Mouse (Mus musculus) layer of hippocampus, adult 18-20 months (tissue): ENCODE data around the gene Tns1. TPM values are rescaled to one million over a fixed set of nuclear protein-coding genes. Genes with fewer than 3 reads are reported as not detected.

Experiments
- DNase-seq, 2 experiments: peaks; one replicate each; pipeline ENCODE4 v3.0.0; 2022; ENCODE audit warnings: low spot score in 2 of 2
- total RNA-seq, 2 experiments: library from RNA; stranded (reverse); gene quantifications; 2 replicates each; pipeline ENCODE4 v1.2.3; 2021

Gene Tns1
- total RNA-seq, 2 experiments from 2014 or later, result 37.0 to 39.6 TPM

DNA sequence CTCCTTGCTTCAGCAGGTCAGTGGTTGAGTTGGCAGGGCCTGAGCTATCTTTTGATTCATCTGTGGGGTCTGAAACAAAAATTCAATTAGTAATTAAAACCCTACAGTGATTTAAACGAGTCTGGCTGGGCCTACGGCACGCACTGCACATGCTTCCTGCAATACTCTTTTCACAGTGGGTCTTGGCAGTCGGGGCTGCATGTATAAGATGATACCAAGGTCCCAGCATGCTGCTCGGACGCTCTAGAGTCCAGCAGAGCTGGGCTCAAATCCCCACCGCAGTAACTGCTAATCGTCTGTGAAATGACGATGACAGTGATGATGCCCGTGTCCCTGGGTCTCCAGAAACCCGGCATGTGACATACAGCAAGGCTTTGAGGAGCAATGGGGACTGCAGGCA, 206.2 kb downstream of the Tns1 start:
- no peak for DNase-seq

DNA sequence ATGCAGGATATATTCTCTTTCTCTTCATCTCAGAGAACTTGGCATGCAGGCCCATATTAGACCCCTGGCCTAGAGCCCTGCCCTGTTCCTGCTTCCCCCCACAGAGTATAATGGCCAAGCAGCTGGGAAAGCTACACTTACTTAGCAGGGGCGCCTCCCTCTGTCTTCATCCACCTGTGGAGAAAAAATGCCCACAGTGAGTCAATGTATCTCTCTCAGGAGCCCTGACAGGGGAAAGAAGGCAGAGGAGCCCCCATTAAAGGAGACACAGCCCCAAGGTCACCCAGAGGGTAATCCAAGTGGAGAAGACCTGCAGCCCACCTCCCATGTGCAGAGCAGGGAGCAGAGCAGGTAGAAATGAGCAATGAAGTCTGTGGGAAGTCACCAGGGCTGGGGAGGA, 208.0 kb downstream of the Tns1 start:
- DNase-seq, result no peak

DNA sequence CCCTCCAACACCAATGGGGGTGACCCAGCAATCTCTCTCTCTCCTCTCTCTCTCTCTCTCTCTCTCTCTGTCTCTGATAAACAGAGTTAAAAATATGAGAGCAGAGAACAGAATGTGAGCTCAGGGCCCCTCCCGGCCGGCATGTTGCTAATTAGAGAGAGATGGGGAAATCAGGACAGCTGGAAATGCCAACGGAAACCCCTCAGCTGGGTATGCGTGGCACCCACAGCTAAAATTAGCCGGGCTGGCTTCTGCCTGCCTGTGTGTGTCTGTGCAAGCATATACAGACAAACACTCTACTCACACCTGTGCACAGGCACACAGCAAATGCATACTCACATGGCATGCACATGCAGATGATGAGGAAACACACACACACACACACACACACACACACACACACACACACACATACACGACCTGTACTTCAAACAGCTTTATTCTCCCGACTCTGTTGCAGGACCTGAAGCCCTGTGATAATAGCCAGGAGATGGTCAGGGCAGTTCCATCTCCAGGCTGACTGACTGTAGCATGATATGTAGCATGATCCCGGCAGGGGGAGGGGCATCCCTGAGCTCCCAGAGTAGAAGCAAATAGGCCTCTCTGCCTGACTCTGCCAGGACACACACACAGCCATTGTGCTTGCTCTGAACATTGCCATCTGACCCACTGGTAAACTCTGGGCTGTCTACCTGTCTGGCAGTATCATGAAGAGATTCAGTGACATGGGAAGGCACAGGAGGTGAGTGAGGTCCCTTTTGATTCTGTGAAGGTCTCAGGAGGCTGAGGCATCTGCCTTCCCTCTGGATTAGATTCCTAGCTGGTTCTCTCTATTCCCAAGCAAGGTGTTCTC, 208.8 kb downstream of the Tns1 start:
- DNase-seq, result peak; percentile 56 to 80

DNA sequence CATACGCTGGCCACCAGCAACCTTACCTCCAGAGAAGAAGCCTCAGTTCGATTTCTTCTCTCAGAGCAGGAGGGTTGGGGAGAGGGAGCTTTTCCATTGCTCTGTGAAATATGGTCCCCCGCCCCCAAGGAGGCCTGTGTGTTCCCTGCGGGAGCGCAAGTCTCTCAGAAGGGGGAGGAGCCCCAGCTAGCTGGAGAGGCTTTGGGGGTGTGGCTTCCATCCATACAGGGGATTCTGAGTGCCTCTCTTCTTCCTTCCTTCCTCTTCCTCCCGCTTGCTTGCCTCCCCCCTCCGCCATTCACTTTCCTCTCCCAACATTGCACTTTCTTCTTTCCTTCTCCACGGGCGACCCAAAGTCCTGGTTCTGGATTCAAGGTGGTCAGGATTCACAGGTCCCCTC, 210.2 kb downstream of the Tns1 start:
- peak in 1 of 2 experiments; percentile 41 for DNase-seq

DNA sequence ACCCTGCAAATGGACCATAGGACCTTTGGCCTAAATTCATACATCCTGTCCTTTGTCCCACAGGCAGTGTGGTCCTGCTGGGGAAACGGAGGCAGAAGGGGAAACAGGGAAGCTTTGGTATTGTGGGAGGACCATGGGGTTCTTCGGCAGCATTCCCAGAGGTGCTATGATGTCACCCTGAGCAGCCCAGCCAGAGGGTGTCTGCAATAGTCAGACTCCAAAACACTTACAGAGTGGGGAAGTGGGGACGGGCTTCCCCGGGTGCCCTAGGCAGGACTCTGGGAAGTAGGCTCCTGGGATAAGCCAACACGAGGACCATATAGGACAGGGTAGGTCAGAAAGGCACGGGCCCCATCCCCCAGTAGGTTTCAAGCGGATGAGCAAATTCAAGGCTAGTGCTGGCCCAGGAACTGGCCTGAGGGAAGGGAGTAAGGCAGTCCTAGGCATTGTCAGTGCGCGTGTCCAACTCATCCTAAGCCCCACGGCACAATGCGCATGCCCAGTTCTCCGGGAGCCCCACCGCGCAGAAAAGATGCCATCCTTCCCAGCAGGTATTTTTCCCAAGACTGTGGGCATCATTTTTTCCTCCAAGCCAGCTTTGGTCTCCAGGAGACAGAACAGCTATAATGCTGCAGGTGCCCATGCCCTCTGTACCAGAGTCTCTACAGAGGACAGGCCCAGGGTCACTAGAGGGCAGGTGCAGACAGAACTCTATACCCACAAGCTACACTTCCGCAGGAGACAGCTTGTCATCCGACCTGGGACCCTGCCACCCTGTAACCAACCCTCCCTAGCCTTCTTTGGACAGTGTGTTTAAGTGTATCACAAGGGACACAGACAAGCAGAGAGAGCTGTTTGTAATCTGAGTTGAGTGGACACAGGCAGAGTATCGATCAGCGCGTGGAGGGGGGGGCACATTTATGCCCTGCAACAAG, 210.9 kb downstream of the Tns1 start:
- no peak for DNase-seq

DNA sequence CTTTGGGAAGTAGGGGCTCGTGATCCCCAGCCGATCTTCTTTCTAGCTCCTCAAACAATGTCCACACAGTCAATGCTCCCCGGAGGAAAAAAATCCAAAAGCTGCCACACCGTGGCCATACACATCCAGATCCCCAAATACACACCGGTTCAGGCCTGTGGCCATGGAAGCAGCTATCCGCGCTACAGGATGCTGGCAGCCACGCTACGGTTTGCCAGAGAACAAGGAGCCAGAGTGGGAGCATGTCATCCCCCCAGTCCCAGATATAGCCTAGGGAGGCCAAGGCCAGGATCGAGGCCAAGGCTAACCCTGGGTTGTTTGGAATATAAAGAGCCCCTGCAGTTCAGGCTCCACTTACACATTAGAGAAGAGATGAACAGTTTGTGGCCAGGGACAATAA, 211.8 kb downstream of the Tns1 start:
- DNase-seq, result no peak

DNA sequence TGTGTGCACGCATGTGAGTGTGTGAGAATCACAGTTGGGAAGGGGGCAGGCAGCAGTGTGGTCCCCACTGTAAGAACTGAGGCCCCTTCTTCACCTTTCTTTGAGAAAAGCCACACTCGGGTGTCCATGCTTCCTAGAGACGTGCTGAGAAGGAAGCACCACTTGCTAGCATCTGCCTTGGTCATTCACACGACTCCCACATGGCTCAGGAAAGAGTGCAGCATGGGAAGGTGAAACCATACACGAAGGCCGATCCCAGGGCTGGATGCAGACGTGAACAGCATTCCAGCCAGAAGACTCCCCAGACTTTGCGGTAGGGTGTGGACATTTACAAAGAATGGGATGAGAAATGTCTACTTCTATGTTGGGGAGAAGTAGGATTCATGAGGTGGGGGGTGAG, 212.3 kb downstream of the Tns1 start:
- DNase-seq, result no peak

DNA sequence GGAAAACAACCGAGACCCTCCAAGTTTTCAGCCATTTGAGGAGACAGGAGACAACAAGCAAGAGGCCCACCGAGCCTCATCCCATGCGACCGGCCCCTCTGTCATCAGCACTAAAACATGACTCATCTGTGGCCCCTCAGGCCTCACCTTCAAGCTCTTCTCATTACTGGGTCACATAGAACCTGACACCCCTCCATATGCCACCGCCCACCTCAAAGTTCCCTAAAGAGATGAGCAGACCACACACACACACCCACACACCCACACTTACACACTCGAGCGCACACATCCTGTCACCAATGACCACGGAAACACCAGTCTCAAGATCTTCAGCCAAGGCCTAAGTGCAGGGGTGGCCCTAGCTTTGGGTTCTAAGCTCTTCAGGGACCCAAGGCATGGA, 213.5 kb downstream of the Tns1 start:
- DNase-seq, result no peak

DNA sequence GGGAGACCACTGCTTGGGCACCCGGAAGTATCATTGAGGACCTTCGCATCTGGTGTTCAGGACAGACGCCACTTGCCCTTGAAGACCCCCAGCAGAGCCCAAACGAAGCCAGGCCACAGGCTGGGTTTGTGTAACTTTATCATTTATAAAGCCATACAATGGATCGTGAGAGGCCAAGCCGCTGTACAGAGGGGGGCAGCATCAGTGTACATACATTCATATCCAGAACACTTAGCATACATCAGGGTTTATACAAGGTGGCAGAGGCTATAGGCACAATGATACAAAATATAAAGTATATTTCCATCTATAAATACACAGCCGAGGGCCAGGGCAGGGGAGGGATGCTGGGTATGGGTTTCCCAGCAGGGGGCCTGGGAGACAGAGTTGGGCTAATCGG, 214.1 kb downstream of the Tns1 start:
- DNase-seq, result no peak

DNA sequence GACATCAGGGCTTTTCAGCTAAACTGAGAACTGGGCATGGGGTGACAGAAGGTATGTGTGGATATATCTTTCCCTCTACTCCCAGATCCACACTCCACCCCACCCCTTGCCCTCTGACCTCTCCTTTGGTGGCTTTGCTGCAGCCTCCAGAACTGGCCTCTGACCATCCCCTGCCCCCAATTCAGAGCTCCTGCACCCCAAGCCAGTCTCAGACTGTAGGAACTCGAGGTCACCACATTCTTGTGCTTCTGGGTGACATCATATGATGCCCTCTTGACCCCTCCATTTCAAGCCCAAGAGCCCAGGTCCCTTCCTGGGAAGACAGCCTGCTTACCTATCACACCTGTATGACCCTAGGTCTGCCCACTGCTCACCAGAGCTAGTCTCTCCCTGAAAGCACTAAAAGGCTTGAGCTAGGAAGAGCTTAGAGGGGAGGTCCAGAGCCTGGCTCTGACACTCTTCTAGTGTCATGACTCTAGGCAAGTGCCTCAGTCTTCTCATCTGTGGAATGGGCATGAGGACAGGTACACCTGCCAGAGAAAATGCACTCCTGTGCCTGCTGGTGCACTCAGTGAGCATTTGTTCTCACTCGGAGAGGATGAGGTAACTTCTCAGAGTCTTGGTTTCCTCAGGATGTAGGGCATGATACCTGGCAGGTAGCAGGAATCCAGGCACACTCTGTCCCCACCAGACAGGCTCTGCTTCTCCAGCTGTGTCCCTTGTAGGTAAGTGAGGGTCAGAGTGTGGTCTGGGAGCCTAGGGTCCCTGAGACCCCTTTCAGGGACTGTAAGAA, 214.9 kb downstream of the Tns1 start:
- no peak for DNase-seq

DNA sequence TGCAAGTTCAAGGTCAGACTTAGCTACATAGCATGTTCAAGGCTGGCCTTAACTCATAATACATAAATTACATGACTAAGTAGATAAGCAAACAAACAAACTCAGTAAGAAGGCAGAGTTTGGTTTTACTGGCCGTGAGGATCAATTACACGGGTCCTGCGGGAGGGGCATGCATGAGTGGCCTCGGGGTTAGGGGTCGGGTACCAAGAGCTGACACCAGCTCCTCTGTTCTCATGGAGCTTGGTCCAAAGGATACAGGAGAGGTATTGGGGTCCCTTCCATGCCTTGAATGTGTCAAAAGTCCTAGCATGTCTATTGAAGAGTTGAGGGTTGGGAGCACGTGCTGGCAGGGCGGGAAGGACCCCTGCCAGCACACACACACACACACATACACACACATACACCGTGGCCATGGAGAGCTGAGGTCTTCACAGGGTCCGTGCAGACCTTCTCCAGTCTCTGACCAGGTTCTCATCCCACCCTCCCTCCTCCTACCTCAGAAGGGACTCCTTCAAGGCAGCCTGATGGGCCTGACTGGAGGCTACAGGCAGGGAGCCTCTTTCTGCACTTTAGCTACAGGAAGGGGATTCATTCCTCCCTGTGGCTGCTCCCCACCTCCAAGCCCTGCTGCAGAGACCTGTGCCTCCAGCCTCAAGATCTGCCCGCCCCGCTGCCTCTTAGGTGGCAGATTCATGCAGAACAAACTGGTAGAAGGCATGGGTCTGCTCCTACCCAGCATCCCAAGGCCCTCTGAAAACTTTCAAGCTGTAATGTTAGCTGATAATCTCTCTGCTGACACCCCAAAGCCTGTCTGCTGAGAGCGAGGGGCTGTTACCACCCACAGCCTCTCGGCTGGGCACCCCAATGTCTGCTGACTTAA, 215.9 kb downstream of the Tns1 start:
- DNase-seq, result no peak

DNA sequence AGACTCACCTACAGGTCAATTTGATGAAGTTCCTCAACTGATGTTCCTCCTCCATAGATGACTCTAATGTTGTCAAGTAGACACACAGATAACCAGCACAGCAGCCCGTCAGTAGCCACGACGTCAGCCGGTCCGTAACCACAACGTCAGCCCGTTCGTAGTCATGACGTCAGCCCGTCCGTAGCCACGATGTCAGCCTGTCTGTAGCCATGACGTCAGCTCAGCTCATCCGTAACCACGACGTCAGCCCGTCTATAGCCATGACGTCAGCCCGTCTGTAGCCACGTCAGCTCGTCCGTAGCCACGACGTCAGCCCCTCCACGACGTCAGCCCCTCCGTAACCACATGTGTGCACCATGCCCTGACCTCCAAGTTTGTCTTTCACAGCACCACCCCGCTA, 217.1 kb downstream of the Tns1 start:
- no peak for DNase-seq

DNA sequence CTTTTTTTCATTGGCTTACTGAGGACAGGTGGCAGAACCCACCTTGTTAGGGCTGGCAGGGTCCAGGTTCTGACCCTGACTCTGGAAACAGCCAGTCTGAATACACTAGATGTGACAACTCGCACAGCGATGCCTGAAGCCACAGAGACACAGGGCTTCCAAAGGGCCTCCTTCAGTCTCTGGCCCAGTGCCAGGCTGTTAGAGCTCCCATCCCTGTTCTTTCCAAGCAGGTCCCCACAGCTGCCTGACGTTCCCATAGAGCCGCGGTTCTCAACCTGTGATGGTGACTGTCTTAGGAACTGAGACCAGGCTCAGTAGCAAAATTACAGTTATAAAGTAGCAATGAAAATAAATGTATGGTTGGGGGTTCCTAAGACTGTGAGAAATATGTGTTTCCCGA, 217.9 kb downstream of the Tns1 start:
- DNase-seq, result no peak

DNA sequence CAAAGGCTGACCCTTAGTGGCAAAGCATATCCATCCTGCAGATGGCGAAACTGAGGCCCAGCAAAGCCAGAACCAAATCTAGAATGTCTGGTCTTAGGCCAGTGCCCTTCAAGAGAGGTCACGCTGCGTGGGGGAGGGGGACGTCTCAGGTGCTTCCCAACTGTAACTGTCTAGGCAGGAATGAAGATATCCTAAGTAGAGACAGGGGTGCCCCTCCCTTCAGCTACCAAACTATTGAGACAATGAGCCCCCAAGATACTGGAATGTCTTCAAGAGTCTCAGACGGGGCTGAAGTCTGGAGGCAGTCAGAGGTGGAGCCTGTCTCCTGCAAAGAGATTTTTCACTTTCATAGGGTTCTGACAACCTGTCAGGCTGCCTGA, 218.4 kb downstream of the Tns1 start:
- DNase-seq, result no peak

DNA sequence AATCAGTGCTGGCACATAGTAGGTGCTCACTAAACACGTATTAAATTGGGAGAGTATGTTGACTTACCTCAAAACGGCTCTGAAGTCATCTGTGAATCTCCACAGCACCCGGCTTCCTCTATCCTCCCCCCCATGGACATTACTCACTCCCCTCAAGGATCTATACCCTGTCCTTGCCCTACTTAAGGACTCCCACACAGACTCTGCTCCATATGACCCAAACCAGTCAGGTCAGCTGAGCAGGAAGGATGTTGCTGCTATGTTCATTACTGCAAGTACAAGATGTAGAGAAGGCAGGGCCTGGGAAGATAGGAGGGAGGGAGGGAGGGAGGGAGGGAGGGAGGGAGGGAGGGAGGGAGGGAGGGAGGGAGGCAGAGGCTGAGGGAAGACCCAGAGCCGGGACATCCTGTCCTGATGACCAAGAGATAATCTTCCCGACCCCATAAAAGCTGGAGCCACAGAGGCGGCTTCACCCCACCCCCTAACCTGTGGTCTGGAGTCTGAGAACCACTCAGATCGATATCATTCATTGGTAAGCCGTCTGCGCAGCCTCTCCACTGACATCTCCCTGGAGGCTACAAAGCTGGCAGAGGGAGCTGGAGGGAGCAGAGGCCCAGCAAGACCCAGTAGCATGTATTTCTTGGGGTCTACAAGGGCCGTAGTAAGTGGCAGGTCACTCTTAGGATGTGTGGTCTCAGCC, 219.0 kb downstream of the Tns1 start:
- no peak for DNase-seq

DNA sequence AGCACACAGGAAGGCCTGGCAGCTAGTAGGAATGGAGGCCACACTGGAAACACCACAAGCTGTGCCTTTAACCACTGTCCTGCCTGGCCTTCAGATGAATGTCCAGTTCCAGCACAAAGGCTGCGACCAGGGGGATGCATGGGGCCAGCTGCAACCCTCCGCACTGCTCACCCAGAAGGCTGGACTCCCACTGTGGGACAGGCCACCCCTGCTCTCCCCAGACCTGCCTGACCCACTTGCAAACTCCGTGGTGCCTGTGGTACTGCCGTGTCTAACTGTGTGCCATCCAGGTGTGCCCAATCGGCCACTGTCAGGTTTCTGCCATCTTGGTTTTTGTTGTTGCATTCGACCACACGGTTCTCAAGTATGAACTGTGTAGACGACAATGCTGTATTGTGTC, 219.6 kb downstream of the Tns1 start:
- no peak for DNase-seq

DNA sequence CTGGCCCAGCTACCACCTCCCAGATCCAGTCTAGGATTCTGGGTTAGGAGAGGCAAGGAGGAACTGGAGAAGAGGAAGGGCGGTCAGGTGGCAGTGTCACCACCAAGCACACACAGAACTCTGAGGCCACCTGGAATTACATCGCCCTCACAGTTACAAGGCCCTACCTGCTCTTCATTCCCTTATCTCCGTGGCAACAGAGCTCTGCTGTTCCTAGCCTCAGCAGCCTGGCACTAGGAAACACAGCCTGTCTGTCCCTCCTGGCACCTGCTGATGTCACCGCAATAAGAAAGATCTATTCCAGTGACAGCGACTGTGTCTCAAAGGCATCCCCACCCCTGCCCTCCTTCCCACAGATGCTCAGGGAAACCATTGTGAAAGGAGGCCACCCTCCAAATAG, 221.2 kb downstream of the Tns1 start:
- DNase-seq, result peak in 1 of 2 experiments; percentile 23

DNA sequence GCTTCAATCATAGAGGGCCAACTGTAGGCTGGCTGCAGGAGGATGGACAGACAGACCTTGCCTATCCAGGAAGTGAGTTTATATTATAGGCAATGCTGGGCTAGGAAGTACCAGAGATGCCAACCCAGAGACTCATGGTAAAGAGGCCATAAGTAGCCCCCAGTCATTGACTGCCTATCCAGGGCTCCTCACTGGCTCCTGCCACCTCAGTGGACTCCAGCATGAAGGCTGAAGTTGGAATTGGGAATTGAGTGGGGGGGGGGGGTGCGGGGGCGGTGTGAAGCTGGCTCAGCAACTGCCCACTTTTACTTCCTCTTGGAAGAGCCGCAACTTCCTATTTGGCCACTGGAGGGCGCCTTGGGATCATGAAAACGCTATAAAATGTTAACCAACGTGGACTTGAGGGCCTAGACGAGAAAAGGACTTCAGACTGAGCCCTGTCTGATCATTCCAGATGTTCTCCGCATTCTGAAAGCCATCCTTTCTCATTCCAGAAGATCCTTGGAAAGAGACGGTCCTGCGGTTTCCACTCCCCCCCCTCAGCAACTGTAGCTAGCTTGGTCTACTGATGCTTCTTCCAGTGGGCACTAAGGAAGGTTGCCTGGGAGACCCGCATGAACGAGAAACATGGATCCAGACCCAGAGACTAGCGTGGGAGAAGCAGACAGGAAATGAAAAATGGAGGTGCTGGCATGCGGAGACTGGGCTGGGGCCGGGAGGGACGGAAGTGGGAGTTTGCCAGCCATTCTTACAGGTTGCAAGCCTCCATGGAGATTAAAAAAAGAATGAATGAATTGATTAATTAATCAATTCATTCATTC, 221.9 kb downstream of the Tns1 start:
- DNase-seq, result peak; percentile 56 to 87

DNA sequence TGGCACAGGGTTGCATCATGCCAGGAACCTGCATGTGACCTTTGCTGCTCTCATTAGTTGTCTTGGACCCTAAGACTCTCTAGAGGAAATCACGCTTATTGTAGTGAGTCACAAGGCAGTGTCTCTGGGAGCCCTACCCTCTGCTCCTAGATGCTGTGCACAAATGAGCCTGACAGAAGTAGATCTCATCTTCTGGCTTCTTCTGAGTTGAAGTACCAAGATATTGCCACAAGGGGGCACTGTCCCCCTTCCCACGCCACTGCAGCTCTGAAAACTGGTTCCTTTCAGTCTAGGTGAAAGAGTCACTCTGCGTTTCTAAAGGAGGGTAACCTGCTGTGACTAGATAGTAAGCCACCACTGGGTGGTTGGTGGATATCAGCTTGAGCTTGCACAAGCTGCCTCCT, 222.8 kb downstream of the Tns1 start:
- DNase-seq, result peak; percentile 63 to 90
